Mouse (Mus musculus) thymus, adult 2 months (tissue): ENCODE data around the gene Stat4. TPM values are rescaled to one million over a fixed set of nuclear protein-coding genes. Genes with fewer than 3 reads are reported as not detected.
"Not testable (repeated sequence)": the region's sequence is repeated elsewhere in the genome, so short reads cannot be mapped to it uniquely, and the experiment has no call there.

Experiments
- DNase-seq: peaks from one replicate; pipeline ENCODE4 v3.0.0; 2021
- H3K27ac ChIP-seq: fragments of 200-500 bp; 2 replicates; pipeline ENCODE4 v1.5.1; 2012; ENCODE audit warnings: low read length, control low read depth; ENCODE audit not compliant: control insufficient read depth, insufficient read depth
- H3K27me3 ChIP-seq: fragments of 200-500 bp; 2 replicates; pipeline ENCODE4 v1.6.1; 2012; ENCODE audit warnings: mild to moderate bottlenecking, low read length, moderate library complexity, mixed read lengths; ENCODE audit not compliant: control insufficient read depth, insufficient read depth
- H3K36me3 ChIP-seq: fragments of 200-500 bp; 2 replicates; pipeline ENCODE4 v1.6.1; 2012; ENCODE audit warnings: mild to moderate bottlenecking, low read length, moderate library complexity; ENCODE audit not compliant: control insufficient read depth, insufficient read depth
- H3K4me1 ChIP-seq: fragments of 200-500 bp; replicated peaks from 2 replicates; pipeline ENCODE4 v1.6.1; 2012; ENCODE audit warnings: low read length; ENCODE audit not compliant: control insufficient read depth, insufficient read depth
- H3K4me3 ChIP-seq: fragments of 200-500 bp; 2 replicates; pipeline ENCODE4 v1.5.1; 2012; ENCODE audit warnings: mild to moderate bottlenecking, low read length, control low read depth, moderate library complexity; ENCODE audit not compliant: control insufficient read depth, insufficient read depth
- CTCF ChIP-seq: fragments of 200-500 bp; IDR thresholded peaks from 2 replicates; pipeline ENCODE4 v1.5.1; 2012; ENCODE audit warnings: mild to moderate bottlenecking, control low read depth, low read length, moderate library complexity, borderline replicate concordance; ENCODE audit not compliant: control insufficient read depth, poor library complexity, insufficient read depth; ENCODE audit errors: extremely low read depth
- POLR2A ChIP-seq: fragments of 200-500 bp; IDR thresholded peaks from 2 replicates; pipeline ENCODE4 v1.6.1; 2012; ENCODE audit warnings: mild to moderate bottlenecking, low read length, control low read depth, moderate library complexity; ENCODE audit not compliant: control insufficient read depth, poor library complexity, insufficient read depth; ENCODE audit errors: extremely low read depth
- WGBS: fragments of 180-500 bp; shearing (Covaris S2); methylation state at CpG from one replicate; pipeline ENCODE4 v1.1.7; 2018; 5-methylcytosine and 5-hydroxymethylcytosine counted together
- polyA plus RNA-seq: library from polyadenylated mRNA; depleted of rRNA; stranded (reverse); fragments of >200 nt; gene quantifications from 2 replicates; pipeline ENCODE4 v1.2.3, GENCODE M21; 2012

Gene Stat4
- polyA plus RNA-seq, 1 experiment = 8.8 TPM

DNA sequence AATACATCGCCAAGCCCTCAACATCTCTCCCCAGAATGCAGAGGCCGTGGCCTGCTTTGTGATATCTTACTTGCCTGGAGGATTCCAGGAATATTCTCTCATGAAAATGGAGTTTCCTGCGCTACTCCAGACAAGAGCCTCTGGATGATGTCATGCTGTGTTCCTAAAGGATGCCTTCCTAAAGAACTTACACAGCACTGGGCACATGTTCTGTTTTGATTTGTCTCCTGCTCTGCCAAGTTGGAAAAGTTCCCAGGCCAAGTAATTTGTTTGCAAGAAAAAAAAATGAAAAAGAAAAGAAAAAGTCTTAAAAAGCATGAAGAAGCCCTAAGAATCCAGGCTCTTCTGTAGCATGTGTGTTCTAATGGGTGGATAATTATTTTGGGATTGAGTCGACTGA, 56.2 kb downstream of the Stat4 start:
- TF ChIP-seq CTCF (no peak), POLR2A (no peak)
- H3K4me3 ChIP-seq = no peak overlapping the region
- DNase-seq = no peak
- no peak overlapping the region for H3K27ac ChIP-seq
- 97% methylated on average over 4 of the region's 4 CpGs for WGBS
- H3K4me1 ChIP-seq = peaks cover 5% of the 10 kb centered on the region
- no peaks in the 10 kb centered on the region for H3K27me3 ChIP-seq
- no peaks in the 10 kb centered on the region for H3K36me3 ChIP-seq

DNA sequence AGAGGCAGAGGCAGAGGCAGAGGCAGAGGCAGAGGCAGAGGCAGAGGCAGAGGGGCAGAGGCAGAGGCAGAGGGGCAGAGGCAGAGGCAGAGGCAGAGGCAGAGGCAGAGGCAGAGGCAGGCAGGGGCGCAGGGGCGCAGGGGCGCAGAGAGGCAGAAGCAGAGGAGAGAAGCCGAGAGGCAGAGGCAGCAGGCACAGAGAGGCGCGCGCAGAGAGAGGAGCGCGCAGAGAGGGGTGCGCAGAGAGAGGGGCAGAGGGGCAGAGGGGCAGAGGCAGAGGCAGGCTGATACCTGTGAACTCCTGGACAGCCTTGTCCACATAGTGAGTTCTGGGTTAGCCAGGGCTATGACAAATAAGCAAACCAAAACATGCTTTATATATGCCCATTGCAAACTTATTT, 59.9 kb downstream of the Stat4 start:
- DNase-seq, H3K4me3 ChIP-seq, H3K27ac ChIP-seq, H3K36me3 ChIP-seq, H3K4me1 ChIP-seq, H3K27me3 ChIP-seq: not testable (repeated sequence)
- 99% methylated on average over 10 of the region's 10 CpGs for WGBS

DNA sequence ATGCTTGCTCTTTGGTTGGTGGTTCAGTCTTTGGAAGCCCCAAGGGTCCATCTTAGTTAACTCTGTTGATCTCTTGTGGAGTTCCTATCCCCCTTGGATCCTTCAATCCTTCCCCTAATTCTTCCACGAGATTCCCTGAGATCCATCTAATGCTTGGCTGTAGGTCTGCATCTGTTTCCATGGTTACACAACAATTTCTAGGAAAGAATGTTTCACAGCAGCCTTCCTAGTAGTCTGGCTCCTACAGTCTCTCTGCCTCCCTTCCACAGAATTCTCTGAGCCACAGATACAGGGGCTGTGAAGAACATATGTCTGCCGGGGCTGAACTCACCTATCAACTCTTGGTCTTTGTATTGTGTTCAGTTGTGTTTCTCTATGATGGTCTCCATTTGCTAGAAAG, 61.8 kb downstream of the Stat4 start:
- DNase-seq = no peak
- TF ChIP-seq CTCF = no peak
- no peak for TF ChIP-seq POLR2A
- Histone ChIP-seq H3K36me3 (no peaks in the 10 kb centered on the region), H3K27me3 (no peaks in the 10 kb centered on the region), H3K4me1 (no peaks in the 10 kb centered on the region), H3K27ac (no peak overlapping the region), H3K4me3 (no peak overlapping the region)
- 95% methylated on average over 2 of the region's 2 CpGs for WGBS

DNA sequence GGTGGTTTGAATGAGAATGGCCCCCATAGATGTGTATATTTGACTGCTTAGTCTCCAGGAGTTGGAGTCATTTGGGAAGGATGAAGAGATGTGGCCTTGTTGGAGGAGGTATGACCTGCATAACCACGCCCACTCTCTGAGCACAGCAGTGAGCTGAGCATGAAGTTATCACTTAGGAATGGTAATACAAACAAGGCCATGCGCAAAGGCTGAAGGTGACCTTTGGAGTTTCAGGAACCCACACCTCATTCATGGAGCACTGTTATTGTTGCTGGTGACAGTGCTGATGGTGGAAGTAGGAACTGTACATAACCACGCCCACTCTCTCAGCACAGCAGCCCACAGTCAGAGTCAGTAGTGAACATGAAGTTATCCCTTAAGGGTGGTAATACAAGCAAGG, 62.9 kb downstream of the Stat4 start:
- DNase-seq = no peak
- H3K27me3 ChIP-seq = no peaks in the 10 kb centered on the region
- H3K4me1 ChIP-seq = no peaks in the 10 kb centered on the region
- H3K36me3 ChIP-seq = no peaks in the 10 kb centered on the region
- TF ChIP-seq POLR2A (no peak), CTCF (no peak)
- no peak overlapping the region for H3K27ac ChIP-seq
- WGBS = 97% methylated on average over 3 of the region's 3 CpGs
- no peak overlapping the region for H3K4me3 ChIP-seq

DNA sequence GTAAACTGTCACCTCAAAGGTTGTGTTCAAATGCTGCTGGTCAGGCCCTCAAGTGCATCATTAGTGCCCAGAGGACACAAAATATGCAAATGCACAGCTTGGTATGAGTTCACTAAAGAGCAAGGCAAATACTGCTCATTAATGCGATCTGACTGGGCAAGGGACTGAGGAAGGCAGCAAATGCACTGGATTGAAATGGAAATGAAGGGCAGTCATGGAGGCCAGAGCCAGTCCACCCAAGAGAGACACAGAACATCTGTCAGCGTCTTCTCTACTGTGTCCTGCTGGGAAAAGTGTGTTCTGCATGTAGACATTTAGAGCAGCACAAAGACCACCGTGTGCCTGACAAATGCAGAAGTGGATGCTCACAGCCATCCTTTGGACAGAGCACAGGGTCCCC, 64.6 kb downstream of the Stat4 start:
- no peak for DNase-seq
- 94% methylated on average over 3 of the region's 3 CpGs for WGBS
- H3K4me3 ChIP-seq = no peak overlapping the region
- TF ChIP-seq POLR2A (no peak), CTCF (no peak)
- no peaks in the 10 kb centered on the region for H3K36me3 ChIP-seq
- no peak overlapping the region for H3K27ac ChIP-seq
- no peaks in the 10 kb centered on the region for H3K27me3 ChIP-seq
- no peaks in the 10 kb centered on the region for H3K4me1 ChIP-seq

DNA sequence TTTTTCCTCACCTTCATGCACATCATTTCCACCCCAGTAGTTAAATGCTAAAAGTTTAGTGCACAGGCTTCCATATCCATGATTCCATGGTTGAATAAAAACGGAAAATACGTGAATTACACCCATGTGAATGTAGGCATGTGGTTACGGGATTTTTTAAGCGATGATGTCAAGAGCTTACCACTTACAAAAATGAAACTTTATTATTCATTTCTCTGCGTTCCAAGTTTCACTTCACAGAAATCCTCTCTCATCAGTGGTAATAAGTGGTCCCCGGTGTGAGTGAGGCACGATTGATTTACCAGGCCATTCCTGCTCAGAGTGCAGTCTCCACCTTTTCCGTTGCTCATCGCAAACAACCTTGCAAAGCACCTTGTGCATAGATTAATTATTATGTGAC, 66.0 kb downstream of the Stat4 start:
- Histone ChIP-seq H3K27me3 (no peaks in the 10 kb centered on the region), H3K27ac (no peak overlapping the region), H3K36me3 (no peaks in the 10 kb centered on the region), H3K4me3 (no peak overlapping the region), H3K4me1 (no peaks in the 10 kb centered on the region)
- no peak for TF ChIP-seq POLR2A
- TF ChIP-seq CTCF = no peak
- DNase-seq = no peak
- 97% methylated on average over 9 of the region's 9 CpGs for WGBS

DNA sequence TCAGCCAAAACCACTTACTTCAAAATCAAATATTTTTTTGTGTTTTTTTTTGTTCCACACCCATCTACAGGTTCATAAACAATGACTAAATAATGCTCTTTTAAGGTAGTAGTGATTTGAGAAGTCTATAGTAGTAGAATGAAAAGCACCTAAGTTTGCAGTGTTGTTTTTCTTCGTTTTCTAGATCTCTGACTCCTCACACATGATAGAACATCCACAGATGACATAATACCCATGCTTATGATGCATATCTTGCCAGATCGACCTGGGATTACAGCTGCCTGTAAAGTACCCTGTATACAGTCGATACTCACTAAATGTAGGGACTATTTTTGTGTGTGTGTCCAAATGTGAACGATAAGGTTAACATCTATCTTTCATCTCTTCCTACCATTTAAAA, 69.0 kb downstream of the Stat4 start:
- H3K4me1 ChIP-seq = no peaks in the 10 kb centered on the region
- DNase-seq = no peak
- H3K27me3 ChIP-seq = no peaks in the 10 kb centered on the region
- H3K36me3 ChIP-seq = no peaks in the 10 kb centered on the region
- TF ChIP-seq CTCF = no peak
- no peak for TF ChIP-seq POLR2A
- no peak overlapping the region for H3K27ac ChIP-seq
- no peak overlapping the region for H3K4me3 ChIP-seq
- WGBS = 85% methylated on average over 4 of the region's 4 CpGs

DNA sequence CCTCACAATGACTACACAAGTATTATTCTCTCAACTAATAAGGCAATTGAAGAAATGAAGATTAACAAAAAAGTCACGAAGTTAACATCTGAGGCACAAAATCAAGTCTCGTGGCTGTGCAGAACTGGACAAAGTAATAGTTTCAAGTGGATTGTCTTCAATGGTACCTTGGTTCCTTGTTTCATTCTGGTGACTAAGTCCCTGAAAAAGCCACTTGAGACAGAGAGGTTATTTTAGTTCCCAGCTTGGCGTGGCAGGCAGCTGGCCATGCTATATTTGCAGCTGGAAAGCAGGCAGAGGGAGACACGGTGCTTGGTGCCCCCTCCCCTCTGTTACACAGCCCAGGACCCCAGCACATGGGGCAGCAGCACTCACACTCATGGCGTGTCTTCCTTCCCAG, 70.2 kb downstream of the Stat4 start:
- H3K4me1 ChIP-seq = no peaks in the 10 kb centered on the region
- WGBS = 92% methylated on average over 5 of the region's 5 CpGs
- H3K4me3 ChIP-seq = no peak overlapping the region

More for the DNA sequence above, 70.2 kb downstream of the Stat4 start:
- H3K36me3 ChIP-seq = no peaks in the 10 kb centered on the region
- no peak for DNase-seq
- no peak overlapping the region for H3K27ac ChIP-seq
- H3K27me3 ChIP-seq = no peaks in the 10 kb centered on the region
- no peak for TF ChIP-seq CTCF
- TF ChIP-seq POLR2A = no peak
